Mouse (Mus musculus): ENCODE results near the gene Olfr671.

GRCm38 (mm10) chr7:104979026-104979425 is at the start of gene Olfr671:
- TF ChIP-seq MAX (IDR thresholded peaks at IDR 0.05), result no peak
- TF ChIP-seq CTCF (IDR thresholded peaks at IDR 0.05; ENCODE audit: control insufficient read depth, insufficient read depth, insufficient read length), result no peak
- no peak for TF ChIP-seq USF1 (IDR thresholded peaks at IDR 0.05; ENCODE audit: low read depth)
- no peak for TF ChIP-seq CEBPB (IDR thresholded peaks at IDR 0.05; ENCODE audit: low read depth)

Measured in C2C12 (cell line).